Mouse (Mus musculus) liver, postnatal 0 days (tissue): Measurements from ENCODE around the gene Mafb. TPM values are rescaled to one million over a fixed set of nuclear protein-coding genes. Genes with fewer than 3 reads are reported as not detected.

ENCODE experiments used
- ATAC-seq: fragments of 200-750 bp; cut with Nextera tagmentation; 2 replicates; pipeline ENCODE4 v1.8.0; 2017; ENCODE audit warnings: mild to moderate bottlenecking, moderate library complexity
- DNase-seq: peaks from one replicate; pipeline ENCODE4 v3.0.0-alpha.2; 2016
- H3K27ac ChIP-seq: fragments of 300-500 bp; sonication (generic); 2 replicates; pipeline ENCODE4 v1.5.1; 2014; ENCODE audit warnings: antibody characterized with exemption, moderate library complexity, mild to moderate bottlenecking, low read depth
- H3K27me3 ChIP-seq: fragments of 300-500 bp; sonication (generic); 2 replicates; pipeline ENCODE4 v1.6.1; 2014; ENCODE audit warnings: low read length, control low read depth, mixed read lengths; ENCODE audit not compliant: insufficient read depth
- H3K36me3 ChIP-seq: fragments of 300-500 bp; sonication (generic); replicated peaks from 2 replicates; pipeline ENCODE4 v1.6.1; 2014; ENCODE audit warnings: mild to moderate bottlenecking, control low read depth, low read length, moderate library complexity, mixed read lengths; ENCODE audit not compliant: insufficient read depth
- H3K4me1 ChIP-seq: fragments of 300-500 bp; sonication (generic); 2 replicates; pipeline ENCODE4 v1.6.1; 2014; ENCODE audit warnings: antibody characterized with exemption, mild to moderate bottlenecking, control low read depth; ENCODE audit not compliant: insufficient read depth
- H3K4me2 ChIP-seq: fragments of 300-500 bp; sonication (generic); 2 replicates; pipeline ENCODE4 v1.6.1; 2014; ENCODE audit warnings: low read depth, mild to moderate bottlenecking, low read length, moderate library complexity, mixed read lengths
- H3K4me3 ChIP-seq: fragments of 300-500 bp; sonication (generic); 2 replicates; pipeline ENCODE4 v1.5.1; 2014; ENCODE audit warnings: low read depth, low read length
- H3K9ac ChIP-seq: fragments of 300-500 bp; sonication (generic); replicated peaks from 2 replicates; pipeline ENCODE4 v1.6.1; 2014; ENCODE audit warnings: mild to moderate bottlenecking, moderate library complexity
- H3K9me3 ChIP-seq: fragments of 300-500 bp; sonication (generic); 2 replicates; pipeline ENCODE4 v1.6.1; 2016; ENCODE audit warnings: mild to moderate bottlenecking, control low read depth, low read length, mixed read lengths
- CTCF ChIP-seq: sonication (generic); IDR thresholded peaks from 2 replicates; pipeline ENCODE4 v1.5.1; 2016; ENCODE audit warnings: antibody characterized with exemption, low read depth
- EP300 ChIP-seq: IDR thresholded peaks from 2 replicates; pipeline ENCODE4 v1.6.1; 2016; ENCODE audit warnings: antibody characterized with exemption, low read depth, mild to moderate bottlenecking
- WGBS: fragments of 180-500 bp; shearing (Covaris S2); extraction: QIAGEN DNeasy Blood & Tissue Kit; methylation state at CpG from one replicate; pipeline ENCODE4 v1.1.7; 2014; ENCODE audit not compliant: insufficient replicate concordance; 5-methylcytosine and 5-hydroxymethylcytosine counted together
- polyA plus RNA-seq: library from polyadenylated mRNA; unstranded; fragments of >200 nt; fragmentation: Nextera tagmentation; extraction: Ambion mirVana; gene quantifications from 2 replicates; pipeline ENCODE4 v1.2.1, GENCODE M21; 2015

Gene Mafb
- polyA plus RNA-seq, 1 experiment from 2014 or later, result 9.2 TPM

DNA sequence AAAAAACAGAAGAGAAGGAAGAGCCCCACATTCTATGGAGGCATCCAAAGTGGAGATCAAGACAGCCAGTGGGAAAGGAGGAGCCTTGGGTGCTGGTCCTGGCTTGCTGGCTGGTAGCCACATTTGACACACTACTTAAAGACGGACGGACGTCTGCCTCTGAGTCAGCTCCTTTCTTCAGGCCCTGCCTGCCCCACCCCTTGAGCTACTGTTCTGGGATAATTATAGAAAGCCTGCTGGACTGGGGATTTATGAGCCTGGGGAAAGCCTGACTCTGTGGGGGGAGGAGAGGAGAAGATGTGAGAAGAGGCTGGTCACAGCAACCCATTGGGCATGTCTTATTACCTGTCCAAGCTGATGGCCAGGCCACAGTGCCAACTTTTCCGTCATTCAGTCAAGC is 45.0 kb downstream of the Mafb start:
- no peaks in the 10 kb centered on the region for H3K27me3 ChIP-seq
- ATAC-seq (no peak), DNase-seq (no peak)
- no peak overlapping the region for H3K27ac ChIP-seq
- no peak overlapping the region for H3K9ac ChIP-seq
- H3K36me3 ChIP-seq, result no peaks in the 10 kb centered on the region
- 67% methylated on average over 4 of the region's 4 CpGs for WGBS
- H3K4me2 ChIP-seq, result no peak overlapping the region
- no peaks in the 10 kb centered on the region for H3K9me3 ChIP-seq
- H3K4me1 ChIP-seq, result 0 out of 2 replicates have a peak, but pooled peaks cover 1% of the 10 kb centered on the region
- TF ChIP-seq EP300 (no peak), CTCF (no peak)
- H3K4me3 ChIP-seq, result no peak overlapping the region

DNA sequence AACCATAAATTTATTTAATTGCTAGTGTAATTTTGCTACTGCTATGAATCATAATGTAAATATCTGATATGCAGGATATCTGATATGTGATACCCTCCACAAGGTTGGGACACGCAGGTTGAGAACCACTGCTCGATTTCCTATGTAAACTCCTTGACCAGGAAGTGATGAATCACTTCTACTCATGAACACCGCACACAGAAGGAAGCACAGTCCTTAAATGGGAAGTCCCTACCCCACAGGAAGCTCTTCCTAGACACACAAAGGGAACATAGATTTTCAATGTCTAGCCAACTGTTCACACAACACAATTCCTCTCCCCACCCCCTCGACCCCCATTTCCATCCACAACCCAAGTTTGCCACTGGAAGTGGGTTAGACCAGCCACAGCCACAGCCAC is 48.6 kb downstream of the Mafb start:
- Histone ChIP-seq H3K36me3 (no peaks in the 10 kb centered on the region), H3K4me2 (no peak overlapping the region), H3K9me3 (no peaks in the 10 kb centered on the region), H3K9ac (no peak overlapping the region), H3K4me3 (no peak overlapping the region), H3K27ac (no peak overlapping the region), H3K4me1 (no peaks in the 10 kb centered on the region), H3K27me3 (no peaks in the 10 kb centered on the region)
- WGBS, result 20% methylated on average over 4 of the region's 4 CpGs
- TF ChIP-seq CTCF, result no peak
- no peak for TF ChIP-seq EP300
- ATAC-seq (no peak), DNase-seq (no peak)

Other genes with a start within 250 kb of the Mafb start
- 1.2 and 1.6 TPM in 2 replicates for gene Gm826, start 32.9 kb downstream of the Mafb start, polyA plus RNA-seq